Mouse (Mus musculus) embryonic fibroblast, embryonic 13.5 days (primary cell): Measurements from ENCODE around the gene Eef1akmt3.

Source experiments
- CTCF ChIP-seq: IDR thresholded peaks from 2 replicates; pipeline ENCODE4 v1.5.1; 2011; ENCODE audit warnings: mild to moderate bottlenecking, control low read depth, low read length, moderate library complexity, borderline replicate concordance; ENCODE audit not compliant: insufficient read depth
- POLR2A ChIP-seq: IDR thresholded peaks from 2 replicates; pipeline ENCODE4 v1.6.1; 2011; ENCODE audit warnings: low read depth, mild to moderate bottlenecking, control low read depth, low read length, moderate library complexity

DNA sequence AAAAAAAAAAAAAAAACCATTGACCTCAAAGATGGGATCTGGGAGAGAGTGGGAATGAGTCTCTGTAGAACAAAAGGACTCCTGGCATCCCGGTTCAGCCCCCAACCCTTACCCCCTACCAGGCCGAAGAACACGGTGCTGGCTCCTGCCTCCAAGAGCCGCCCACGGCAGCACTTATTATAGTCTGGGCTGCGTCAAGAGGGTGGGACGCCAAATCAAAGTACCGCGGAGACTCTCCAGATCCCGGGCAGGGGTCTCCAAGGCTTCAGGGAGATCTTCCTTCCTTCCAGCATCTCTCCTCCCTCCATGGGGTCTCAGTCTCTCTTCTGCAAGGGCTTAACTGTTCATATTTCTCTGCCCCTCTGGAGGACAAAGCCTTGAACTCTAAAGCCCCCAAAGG is 36.2 kb upstream of the Eef1akmt3 start:
- TF ChIP-seq POLR2A (no peak), CTCF (no peak)
